Mouse (Mus musculus): ENCODE results near the gene Tex2.
"Not testable (repeated sequence)": the region's sequence is repeated elsewhere in the genome, so short reads cannot be mapped to it uniquely, and the experiment has no call there.

Tex2 gene

DNA sequence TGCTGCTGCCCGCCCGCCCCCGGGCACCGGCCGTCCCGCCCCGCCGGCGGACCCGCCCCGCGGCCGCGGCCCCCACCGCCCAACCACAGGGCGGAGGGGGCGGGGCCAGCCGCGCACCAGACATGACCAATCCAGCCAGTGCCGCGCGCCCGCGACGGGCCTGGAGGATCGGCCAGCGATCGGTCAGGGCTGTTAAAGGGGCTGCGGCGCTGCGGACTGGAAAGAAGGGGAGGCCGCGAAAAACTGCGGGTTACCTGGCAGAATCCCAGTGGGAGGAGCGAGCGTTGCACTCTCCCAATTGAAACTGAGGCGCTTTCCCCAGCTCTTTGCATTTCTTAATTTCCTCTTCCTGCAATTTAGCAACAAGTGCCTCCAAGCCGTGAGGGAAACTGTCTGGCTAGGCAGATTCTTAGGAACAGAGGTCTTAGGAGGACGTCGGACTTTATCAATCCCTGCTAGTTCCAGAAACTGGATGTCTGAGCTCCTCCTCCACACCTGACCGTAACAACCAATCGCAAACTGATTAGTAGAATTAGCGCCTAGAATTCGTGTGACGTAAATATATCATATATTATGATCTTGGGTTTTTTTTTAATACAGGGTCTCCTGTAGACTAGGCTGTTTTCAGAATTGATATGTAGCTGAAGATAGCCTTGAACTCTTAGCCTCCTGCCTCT is at the start of gene Tex2:
TSS of gene Tex2 (minus strand) at position 463 of the 677 bp plus-strand sequence.
- DNase-seq = peak; percentile 98 to 99

DNA sequence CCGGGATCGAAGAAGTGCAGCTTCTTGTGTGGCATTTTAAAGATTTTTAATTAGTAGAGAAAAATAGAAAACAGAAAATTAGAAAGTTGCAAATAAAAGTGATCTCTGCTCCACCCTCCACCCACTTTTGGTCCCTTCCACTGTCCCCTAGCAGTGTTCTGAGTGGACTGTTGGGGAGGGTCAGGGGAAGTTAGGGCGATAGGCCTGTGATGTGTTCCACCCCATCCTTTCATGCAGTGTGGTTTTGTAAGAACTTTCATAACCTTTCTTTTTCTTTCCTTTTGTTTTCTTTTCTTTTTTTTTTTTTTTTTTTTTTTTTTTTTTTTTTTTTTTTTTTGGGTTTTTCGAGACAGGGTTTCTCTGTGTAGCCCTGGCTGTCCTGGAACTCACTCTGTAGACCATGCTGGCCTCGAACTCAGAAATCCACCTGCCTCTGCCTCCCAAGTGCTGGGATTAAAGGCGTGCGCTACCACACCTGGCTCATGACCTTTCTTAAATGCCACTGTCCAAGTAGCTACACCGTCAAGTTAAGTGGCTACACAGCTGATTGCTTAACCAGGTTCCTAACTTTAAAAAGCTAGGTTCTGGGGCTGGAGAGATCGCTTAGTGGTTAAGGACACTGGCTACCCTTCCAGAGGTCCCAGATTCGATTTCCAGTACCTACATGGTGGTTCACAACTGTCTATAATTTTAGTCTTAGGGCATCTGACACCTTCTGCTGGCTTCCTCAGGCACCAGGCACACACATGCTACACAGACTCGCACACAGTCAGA is 49.6 kb upstream of the Tex2 start:
- no peak for DNase-seq

DNA sequence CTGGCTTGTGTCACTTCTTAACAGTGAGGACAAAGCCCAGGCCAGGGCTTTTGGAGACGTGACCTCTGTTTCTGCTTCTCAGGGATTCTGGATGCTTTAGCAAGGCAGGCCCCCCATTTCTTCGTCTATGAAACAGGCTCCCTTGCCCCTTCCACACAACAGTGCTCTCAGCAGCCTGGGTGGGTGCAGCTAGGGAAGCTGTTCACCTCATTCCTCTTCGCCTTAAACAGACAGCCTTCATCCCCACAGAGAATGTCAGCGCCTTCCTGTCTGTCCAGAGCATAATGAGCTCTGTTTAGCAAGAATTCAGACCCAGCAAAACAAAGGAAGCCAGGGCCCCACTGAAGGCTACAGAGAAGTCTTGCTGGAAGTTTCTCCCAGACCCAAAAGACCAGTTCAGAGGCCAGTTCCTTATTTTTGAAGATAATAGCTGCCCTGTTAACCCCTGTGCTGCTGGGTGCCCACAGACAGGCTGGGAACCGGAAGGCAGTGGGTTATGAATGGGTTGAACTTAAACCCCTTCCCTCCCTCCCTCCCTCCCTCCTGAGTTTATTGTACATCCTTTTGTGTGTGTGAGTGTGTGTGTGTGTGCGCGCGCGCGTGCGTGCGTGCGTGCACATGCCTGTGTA is 47.3 kb upstream of the Tex2 start:
- DNase-seq = peak; percentile 39 to 58

DNA sequence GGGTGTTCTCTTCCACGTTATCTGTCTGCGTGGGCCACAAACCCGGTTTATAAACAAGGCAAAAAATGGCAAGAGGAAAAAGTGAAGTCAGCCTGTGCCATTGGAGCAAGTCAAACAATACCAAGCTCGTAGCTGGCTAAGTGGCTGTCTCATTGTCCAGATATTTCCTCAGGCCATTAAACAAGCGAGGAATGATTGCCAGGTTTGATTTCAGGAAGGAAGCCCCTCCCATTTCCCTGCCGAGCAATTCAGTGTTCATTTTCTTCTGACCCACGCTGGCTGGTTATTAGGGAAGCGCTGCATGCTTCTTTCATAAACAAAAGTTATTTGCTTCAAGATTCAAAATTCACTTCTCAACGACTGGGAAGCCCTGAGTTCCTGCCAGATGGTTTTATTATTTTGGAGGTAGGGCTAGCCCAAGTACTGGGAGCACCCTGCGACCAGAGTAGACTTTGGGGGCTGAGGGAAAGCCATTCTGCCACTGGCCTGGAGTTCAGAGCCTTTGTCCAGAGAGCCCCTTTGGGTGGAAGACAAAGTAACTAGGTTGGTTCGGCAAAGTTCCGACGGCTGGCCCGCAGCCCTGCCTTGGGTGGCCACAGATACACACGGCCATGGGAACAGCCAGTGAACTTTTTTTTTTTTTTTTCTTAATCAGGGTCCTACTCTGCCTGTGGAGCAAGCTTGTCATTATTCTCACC is 46.5 kb upstream of the Tex2 start:
- peak; percentile 37 to 62 for DNase-seq

DNA sequence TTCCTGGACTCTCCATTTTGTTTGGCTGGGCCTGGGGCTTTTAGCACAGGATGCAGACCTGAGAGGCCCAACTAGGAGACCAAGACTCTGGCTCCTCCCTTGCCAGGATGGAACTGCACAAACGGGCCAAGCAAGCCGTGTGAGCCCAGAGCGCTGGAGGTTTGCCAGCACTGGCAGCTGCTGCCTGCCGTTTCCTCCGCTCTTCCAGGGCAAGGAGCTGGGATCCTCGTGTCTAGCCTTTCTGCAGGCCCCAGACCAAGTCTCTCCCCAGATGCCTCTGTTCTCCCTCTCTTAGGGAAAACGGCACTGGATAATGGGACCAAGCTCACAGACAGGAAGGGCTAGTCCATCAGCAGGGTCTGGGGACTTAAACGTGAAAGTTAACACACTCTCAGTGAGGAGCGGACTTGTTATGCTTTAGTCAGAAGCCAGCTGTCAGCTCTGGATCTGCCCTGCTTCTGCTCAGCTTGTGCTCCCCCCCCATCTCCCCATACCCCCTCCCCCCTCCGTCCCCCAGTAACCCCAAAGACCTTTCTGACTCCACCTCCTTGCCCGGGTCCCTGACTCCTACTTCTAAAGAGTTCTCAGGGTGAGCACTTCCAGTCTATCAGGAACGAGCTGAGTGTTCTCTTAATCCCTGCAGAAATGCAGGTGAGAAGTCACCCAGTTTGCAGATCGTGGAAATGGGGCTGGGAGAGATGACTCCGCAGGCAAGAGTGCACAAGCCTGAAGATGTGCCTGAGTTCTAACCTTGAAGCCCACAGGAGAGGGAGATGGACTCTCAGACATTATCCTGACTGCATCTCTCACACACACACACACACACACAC is 45.0 kb upstream of the Tex2 start:
- peak; percentile 79 to 87 for DNase-seq

DNA sequence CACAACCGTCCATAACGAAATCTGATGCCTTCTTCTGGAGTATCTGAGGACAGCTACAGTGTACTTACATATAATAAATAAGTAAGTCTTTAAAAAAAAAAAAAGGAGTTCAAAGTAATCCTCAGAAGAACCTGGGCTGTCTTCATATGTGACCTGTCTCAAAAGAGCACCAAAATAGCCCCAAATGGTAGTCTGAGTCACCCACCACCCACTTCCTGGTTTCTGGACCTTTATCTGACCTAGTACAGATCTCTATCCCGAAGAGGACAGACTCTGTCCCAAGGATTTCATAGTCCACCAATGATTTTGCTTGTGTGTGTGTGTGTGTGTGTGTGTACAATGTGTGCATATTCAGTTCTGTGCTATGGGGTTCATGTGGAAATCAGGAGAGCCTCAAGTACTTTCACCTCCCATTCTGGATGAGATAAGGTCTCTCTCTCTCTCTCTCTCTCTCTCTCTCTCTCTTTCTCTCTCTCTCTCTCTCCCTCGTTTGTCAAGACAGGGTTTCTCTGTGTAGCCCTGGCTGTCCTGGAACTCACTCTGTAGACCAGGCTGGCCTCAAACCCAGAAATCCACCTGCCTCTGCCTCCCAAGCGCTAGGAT is 43.8 kb upstream of the Tex2 start:
- DNase-seq = not testable (repeated sequence)

DNA sequence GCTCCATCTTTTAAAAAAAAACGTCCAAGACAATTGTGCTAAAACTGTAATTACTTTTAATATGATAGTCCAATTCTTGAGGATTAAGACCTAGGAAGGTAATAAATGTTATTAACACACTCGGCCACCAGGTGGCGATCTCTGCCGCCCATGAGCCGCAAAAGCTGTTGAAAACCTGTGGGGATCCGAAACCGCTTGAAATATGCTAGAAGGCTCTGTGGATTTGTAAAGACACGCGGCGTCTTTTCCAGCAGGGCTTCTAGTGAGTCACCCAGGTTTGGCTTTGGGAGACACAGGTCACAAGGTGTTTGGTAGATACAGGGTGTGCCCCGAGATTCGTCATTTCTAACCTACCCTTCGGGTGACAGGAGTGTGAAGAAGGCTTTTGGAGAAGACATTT is 35.1 kb upstream of the Tex2 start:
- peak; percentile 81 to 84 for DNase-seq

DNA sequence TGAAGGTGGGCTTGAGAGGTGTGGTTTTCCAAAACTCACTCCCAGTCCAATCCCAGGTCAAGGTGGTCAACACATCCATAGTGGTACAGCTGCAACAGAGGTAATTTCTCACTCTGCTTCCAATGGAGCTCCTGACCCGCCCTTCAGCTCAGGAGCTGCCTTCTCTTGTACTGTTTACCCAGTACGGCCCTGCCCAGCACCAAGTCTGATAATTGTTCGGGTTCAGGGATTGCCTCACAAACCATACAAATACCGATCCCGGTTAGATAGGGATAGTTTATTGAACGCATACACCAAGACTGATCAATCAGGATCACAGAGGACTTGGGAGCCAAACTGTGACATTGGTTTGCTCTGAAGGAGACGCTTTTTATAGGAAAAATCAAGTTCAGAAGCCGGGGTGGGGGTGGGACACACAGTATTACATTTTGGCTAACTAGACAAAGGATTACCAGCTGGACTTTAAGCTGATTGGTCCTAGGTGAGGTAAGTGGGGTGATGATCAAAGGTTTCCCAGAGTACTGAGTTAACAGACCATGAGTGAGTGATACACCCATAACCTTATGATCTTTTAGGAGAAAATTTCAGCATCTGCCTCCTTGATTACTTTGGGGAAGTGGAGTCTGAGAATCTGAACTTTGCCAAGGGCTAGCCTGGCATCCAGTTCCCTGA is 29.9 kb upstream of the Tex2 start:
- no peak for DNase-seq

DNA sequence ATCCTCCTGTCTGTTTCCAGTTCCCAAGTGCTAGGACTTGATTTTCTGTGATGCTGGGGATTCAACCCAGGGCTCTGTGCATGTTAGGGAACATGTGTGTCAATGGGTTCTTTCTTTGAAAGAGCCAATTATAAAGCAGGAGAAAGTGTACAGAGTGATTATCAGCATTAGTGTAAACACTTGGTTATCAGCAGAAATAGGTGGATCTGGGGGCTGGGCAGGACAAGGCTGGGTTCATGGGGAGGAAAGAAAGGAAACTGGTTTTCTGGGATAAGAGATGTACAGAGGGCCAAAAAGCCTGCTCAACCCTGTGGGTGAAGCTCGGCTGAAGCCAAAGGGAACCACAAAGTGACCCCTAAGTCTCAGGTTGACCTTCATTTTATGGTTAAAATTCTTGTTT is 28.4 kb upstream of the Tex2 start:
- no peak for DNase-seq

DNA sequence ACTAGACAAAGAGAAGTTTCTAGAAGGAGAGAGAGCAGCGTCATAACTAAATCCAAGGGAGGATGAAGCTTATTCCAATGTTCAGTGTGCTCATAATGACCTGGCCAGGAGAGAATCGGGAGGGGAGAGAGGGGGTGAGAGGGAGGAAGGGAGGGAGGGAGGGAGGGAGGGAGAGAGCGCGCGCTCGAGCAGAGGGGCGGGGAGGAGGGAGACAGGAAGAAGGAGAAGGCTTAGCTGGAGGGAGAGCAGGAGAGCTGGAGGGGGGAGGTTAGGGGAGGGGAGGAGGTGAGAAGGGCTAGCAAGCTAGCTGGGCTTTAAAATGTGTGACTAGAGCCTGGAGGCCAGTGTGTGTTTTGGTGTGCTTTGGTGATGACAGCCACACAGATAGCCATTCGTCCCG is 26.8 kb upstream of the Tex2 start:
- DNase-seq = peak; percentile 31 to 49

DNA sequence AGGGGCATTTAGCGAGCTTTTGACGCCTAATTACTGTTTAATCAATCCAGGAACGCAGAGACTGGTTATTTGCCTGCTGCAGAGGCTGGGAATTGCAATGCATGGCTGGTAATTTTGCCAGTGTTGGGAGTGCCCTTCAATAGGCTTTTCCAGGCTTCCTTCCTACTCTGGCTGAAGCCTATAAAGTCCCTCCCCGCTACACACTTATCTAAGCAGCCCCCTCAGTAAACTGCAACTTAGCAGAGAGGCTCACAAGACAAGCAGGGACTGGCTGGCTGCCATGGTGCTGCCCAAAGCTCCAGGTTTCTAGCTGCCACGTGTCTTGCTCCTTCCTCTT is 26.1 kb upstream of the Tex2 start:
- DNase-seq = peak in 1 of 2 experiments; percentile 27

DNA sequence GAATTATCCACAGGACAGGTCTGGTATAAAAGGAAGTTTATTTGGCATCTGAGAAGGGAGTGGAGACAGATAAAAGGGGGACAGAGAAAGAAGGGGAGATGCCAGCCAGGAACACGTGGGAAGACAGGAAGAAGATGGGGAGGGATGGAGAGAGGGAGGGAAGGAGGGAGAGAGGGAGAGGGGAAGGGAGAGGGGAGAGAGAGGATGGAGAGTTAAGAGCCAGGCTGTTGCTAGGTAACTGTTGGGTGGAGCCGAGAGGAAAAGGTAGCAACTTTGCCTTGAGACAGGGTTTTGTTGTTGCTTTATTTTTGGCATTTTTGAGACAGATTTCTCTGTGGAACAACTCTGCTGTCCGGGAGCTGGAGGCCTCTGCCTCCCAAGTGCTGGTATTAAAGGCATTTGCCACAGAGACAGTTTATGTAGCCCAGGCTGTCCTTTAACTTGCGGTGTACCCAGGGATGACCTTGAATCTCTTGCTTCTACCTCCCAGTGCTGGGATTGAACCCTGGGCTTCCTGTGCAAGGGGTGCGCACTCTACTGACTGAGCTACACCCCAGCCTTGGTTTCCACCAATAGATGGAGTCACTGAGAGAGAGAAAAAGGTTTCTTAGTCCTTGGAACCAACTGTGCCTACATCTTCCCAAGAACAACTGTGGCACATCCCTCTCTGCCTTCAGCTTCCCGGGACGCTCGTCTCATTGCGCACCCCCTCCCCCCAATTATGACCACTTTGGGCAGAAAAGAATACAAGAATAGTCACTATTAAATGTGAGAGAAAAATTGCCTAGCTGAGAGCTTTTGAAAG is 25.5 kb upstream of the Tex2 start:
- DNase-seq = no peak

DNA sequence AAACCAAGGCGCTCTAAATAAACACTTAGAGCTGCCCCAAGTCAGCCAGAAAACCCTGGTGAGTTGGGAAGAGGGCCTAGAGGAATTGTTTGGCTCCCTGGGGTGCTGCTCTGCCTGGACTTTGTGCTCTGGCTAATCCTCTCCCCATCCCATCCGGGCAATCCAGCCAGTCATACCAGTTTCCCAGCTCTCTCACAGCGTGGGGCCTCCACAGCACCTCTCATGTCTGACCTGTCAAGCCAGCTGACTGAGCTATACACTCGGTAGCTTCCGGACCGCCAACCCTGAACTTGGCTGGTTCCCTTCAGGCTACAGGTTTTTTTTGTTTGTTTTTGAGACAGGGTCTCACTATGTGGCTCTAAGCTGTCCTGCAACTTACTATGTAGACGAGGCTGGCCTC is 24.5 kb upstream of the Tex2 start:
- DNase-seq = no peak

DNA sequence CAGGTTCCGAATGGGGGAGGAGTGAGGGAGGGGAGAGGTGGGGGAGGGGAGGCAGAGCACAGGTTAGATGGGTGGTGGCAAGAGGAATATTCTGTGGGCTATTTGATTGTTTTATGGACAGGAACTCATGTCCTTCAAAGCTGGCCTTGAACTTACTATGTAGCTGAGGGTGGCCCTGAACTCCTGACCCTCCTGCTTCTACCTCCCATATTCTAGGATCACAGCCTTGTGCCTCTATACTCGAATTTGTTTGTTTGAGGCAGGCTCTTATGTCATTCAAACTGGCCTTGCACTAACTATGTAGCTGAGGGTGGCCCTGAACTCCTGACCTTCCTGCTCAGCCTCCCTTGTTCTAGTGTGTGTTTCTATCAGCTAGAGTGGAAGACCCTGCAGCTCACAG is 22.7 kb upstream of the Tex2 start:
- no peak for DNase-seq

DNA sequence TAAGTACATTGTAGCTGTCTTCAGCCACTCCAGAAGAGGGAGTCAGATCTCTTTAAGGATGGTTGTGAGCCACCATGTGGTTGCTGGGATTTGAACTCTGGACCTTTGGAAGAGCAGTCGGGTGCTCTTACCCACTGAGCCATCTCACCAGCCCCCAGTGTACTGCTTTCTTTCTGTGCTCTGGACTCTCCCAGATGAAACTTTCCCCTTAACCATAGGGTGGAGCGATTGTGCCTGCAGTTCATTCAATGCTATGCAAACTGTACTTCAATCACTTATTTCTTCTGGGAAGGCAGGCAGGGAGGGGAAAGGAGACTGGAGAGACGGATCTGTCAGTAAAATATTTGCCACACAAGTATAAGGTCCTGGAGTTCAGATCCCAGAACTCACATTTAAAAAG is 21.0 kb upstream of the Tex2 start:
- not testable (repeated sequence) for DNase-seq

DNA sequence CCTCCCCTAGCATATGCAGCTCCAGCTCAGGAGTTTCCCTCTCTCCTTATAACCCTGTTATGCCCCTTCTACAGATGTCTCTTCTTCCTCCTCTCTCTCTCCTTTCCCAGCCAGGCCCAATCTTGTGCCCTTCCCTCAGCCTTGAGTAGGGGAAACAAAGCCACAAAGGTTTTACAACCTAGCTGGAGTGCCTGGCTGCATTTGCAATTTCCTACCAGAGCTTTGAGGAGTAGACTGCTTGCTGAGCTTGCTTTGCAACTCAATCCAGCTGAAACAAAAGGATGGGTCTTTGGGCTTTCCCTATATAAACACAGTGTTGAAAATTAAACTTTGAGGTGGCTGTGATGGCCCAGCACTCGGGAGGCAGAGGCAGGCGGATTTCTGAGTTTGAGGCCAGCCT is 20.2 kb upstream of the Tex2 start:
- no peak for DNase-seq

DNA sequence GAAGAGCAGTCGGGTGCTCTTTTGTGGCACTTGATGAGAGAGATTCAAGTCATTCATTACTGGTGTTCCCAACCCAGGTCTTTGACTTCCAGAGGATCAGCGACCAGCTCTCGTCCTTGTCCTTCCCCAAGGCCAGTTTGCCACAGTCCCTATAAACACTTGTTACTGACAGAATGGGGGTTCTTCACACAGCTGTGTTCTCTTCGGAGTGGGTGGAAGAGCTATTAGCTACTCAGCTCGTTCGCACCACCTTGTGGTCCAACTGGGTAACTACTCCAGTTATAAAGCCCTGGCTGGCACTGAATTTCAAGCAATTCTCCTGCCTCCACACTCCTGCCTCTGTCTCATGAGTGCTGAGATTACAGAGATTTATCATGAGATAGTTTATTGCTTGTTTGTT is 14.5 kb upstream of the Tex2 start:
- DNase-seq = peak; percentile 82 to 84

DNA sequence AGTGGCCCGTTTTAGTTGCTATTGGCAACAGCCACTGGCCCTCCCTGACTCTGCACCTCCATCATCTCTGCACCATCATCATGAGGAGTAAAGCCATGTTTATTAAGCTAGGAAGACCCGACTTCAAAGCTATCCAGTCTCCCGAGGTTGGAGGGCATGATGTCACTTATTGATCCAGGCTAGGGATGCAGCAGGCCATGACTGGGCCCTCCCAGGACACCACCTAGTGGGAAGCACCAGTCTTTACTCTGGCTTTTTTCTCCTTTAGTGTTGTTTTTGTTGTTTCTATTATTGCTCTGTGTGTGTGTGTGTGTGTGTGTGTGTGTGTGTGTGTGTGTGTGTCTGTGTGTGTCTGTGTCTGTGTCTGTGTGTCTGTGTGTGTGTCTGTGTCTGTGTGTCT is 12.4 kb upstream of the Tex2 start:
- DNase-seq = no peak

DNA sequence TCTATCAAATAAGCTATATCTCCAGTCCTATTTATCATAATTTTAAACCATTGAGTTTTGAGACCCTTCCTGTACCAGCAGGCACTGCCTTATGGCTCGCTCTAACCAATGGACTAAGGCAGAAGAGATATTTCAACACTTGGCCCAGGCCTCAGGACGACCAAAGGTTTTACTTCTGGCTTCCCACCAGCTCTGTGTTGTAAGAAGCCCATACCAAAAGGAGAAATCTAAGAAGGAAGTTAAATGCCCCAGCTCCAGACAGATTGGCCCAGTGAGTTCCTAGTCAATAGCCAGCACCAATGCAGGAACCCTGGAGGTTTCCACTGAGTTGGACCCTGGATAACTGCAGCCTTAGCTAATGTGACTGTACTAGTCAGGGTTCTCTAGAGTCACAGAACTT is 10.4 kb upstream of the Tex2 start:
- DNase-seq = no peak

DNA sequence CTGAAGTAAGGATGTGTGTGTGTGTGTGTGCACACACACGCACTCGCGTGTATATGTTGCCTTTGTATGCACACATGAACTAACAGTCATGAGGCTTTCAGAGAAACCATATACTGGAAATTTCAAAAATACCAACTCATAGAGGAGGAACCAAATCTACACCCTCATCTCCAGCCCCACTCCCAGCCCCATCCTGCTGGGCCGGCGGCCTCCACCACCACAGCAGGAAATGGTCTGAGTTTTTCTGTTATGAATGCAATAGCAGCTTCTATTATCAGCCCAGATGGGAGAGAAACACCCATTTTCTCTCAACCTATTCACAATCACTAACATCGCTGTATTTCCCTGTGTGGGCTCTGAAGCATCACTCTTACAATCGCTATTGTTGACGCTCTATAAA is 8.8 kb upstream of the Tex2 start:
- no peak for DNase-seq

DNA sequence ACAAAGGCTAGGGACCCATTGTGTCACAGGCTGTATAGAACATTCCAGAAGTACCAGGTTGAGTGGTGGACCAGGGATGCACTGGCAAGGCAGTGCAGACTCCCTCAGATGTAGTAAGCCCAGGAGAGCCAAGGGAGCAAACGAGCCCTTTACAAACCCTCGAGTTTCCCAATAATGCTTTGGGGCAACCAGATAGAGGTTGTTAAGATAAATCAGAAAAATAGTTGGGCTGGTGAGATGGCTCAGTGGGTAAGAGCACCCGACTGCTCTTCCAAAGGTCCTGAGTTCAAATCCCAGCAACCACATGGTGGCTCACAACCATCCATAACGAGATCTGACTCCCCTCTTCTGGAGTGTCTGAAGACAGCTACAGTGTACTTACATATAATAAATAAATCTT is 5.5 kb upstream of the Tex2 start:
- DNase-seq = not testable (repeated sequence)
